Mouse (Mus musculus) forebrain, embryonic 13.5 days (tissue): ENCODE measurements around the gene Purb. TPM values are rescaled to one million over a fixed set of nuclear protein-coding genes. Genes with fewer than 3 reads are reported as not detected.
A peak's percentile ranks its signal among the peaks of the same experiment; 100 is the strongest.

Experiments
- ATAC-seq: fragments of 200-750 bp; cut with Nextera tagmentation; 2 replicates; pipeline ENCODE4 v1.8.0; 2017
- H3K27ac ChIP-seq: fragments of 300-500 bp; sonication (generic); 2 replicates; pipeline ENCODE4 v1.5.1; 2015; ENCODE audit warnings: inconsistent platforms, mild to moderate bottlenecking, moderate library complexity
- H3K27me3 ChIP-seq: fragments of 300-500 bp; sonication (generic); 2 replicates; pipeline ENCODE4 v1.6.1; 2015; ENCODE audit warnings: mild to moderate bottlenecking, inconsistent platforms
- H3K36me3 ChIP-seq: fragments of 300-500 bp; sonication (generic); 2 replicates; pipeline ENCODE4 v1.6.1; 2015; ENCODE audit warnings: mild to moderate bottlenecking, inconsistent platforms; ENCODE audit not compliant: poor library complexity, severe bottlenecking
- H3K4me1 ChIP-seq: fragments of 300-500 bp; sonication (generic); 2 replicates; pipeline ENCODE4 v1.6.1; 2015; ENCODE audit warnings: inconsistent platforms
- H3K4me2 ChIP-seq: fragments of 300-500 bp; sonication (generic); 2 replicates; pipeline ENCODE4 v1.6.1; 2015; ENCODE audit warnings: inconsistent platforms, mild to moderate bottlenecking, moderate library complexity
- H3K4me3 ChIP-seq: fragments of 300-500 bp; sonication (generic); 2 replicates; pipeline ENCODE4 v1.5.1; 2015; ENCODE audit warnings: mild to moderate bottlenecking, inconsistent platforms
- H3K9ac ChIP-seq: fragments of 300-500 bp; sonication (generic); 2 replicates; pipeline ENCODE4 v1.6.1; 2015; ENCODE audit warnings: mild to moderate bottlenecking, inconsistent platforms
- H3K9me3 ChIP-seq: fragments of 300-500 bp; sonication (generic); replicated peaks from 2 replicates; pipeline ENCODE4 v1.6.1; 2016; ENCODE audit warnings: inconsistent platforms
- WGBS: fragments of 180-500 bp; shearing (Covaris S2); methylation state at CpG from one replicate; pipeline ENCODE4 v1.1.7; 2015; 5-methylcytosine and 5-hydroxymethylcytosine counted together
- polyA plus RNA-seq: library from polyadenylated mRNA; unstranded; fragments of >200 nt; fragmentation: Nextera tagmentation; extraction: Ambion mirVana; gene quantifications from 2 replicates; pipeline ENCODE4 v1.2.1, GENCODE M21; 2015

Purb gene
- polyA plus RNA-seq: 13.9 and 14.8 TPM in 2 replicates

- H3K9ac ChIP-seq: peak within 1 kb of the TSS; percentile 97
- no peaks in the 10 kb centered on the region for H3K9me3 ChIP-seq
- ATAC-seq: peak; percentile 97
- no peaks in the 10 kb centered on the region for H3K27me3 ChIP-seq
- peak within 1 kb of the TSS; percentile 97 for H3K27ac ChIP-seq
- H3K4me2 ChIP-seq: peak within 1 kb of the TSS; percentile 93
- peak within 1 kb of the TSS; percentile 99 for H3K4me3 ChIP-seq
- H3K36me3 ChIP-seq: peaks cover 6% of the 10 kb centered on the region; the same call in 1 of the 2 replicates
- WGBS: 1% methylated on average over 51 of the region's 76 CpGs
- H3K4me1 ChIP-seq: peaks cover 34% of the 10 kb centered on the region
These were observed at the start of gene Purb for GRCm38 (mm10) chr11:6475867-6476484. Gene Purb (minus strand): TSS chr11:6475917.

GRCm38 (mm10) chr11:6525241-6525640, 49.5 kb upstream of the Purb start:
- H3K4me2 ChIP-seq: no peak overlapping the region
- H3K4me1 ChIP-seq: peaks cover 34% of the 10 kb centered on the region
- WGBS: 52% methylated on average over 1 of the region's 1 CpGs
- no peaks in the 10 kb centered on the region for H3K9me3 ChIP-seq
- H3K27ac ChIP-seq: no peak overlapping the region
- ATAC-seq: no peak
- no peak overlapping the region for H3K4me3 ChIP-seq
- no peaks in the 10 kb centered on the region for H3K27me3 ChIP-seq
- peaks cover 32% of the 10 kb centered on the region for H3K36me3 ChIP-seq
- H3K9ac ChIP-seq: no peak overlapping the region

GRCm38 (mm10) chr11:6524880-6525238, 49.1 kb upstream of the Purb start:
- no peaks in the 10 kb centered on the region for H3K9me3 ChIP-seq
- peak overlapping the region; percentile 16; the same call in 1 of the 2 replicates for H3K27ac ChIP-seq
- H3K27me3 ChIP-seq: no peaks in the 10 kb centered on the region
- H3K4me2 ChIP-seq: no peak overlapping the region
- no peak for ATAC-seq
- H3K4me3 ChIP-seq: no peak overlapping the region
- peaks cover 34% of the 10 kb centered on the region for H3K4me1 ChIP-seq
- no peak overlapping the region for H3K9ac ChIP-seq
- 88% methylated on average over 4 of the region's 4 CpGs for WGBS
- H3K36me3 ChIP-seq: peaks cover 32% of the 10 kb centered on the region

GRCm38 (mm10) chr11:6524165-6524879, 48.6 kb upstream of the Purb start:
- peaks cover 34% of the 10 kb centered on the region for H3K4me1 ChIP-seq
- H3K9ac ChIP-seq: no peak overlapping the region
- H3K27me3 ChIP-seq: no peaks in the 10 kb centered on the region
- no peak overlapping the region for H3K4me3 ChIP-seq
- H3K9me3 ChIP-seq: no peaks in the 10 kb centered on the region
- WGBS: 88% methylated on average over 8 of the region's 8 CpGs
- peaks cover 32% of the 10 kb centered on the region for H3K36me3 ChIP-seq
- no peak overlapping the region for H3K4me2 ChIP-seq
- no peak for ATAC-seq
- no peak overlapping the region for H3K27ac ChIP-seq

- Histone ChIP-seq H3K4me1 (peaks cover 29% of the 10 kb centered on the region), H3K27me3 (no peaks in the 10 kb centered on the region), H3K9ac (no peak overlapping the region), H3K27ac (no peak overlapping the region), H3K4me3 (no peak overlapping the region), H3K36me3 (peaks cover 32% of the 10 kb centered on the region), H3K9me3 (no peaks in the 10 kb centered on the region), H3K4me2 (no peak overlapping the region)
- WGBS: 74% methylated on average over 1 of the region's 1 CpGs
- ATAC-seq: no peak
These were observed 48.0 kb upstream of the Purb start for GRCm38 (mm10) chr11:6523662-6524088.

- Histone ChIP-seq H3K36me3 (peaks cover 32% of the 10 kb centered on the region), H3K4me1 (peaks cover 26% of the 10 kb centered on the region), H3K27ac (no peak overlapping the region), H3K4me2 (no peak overlapping the region), H3K9me3 (no peaks in the 10 kb centered on the region), H3K4me3 (no peak overlapping the region), H3K9ac (no peak overlapping the region), H3K27me3 (no peaks in the 10 kb centered on the region)
- ATAC-seq: no peak
- WGBS: 78% methylated on average over 9 of the region's 9 CpGs
These were observed 47.2 kb upstream of the Purb start for GRCm38 (mm10) chr11:6522782-6523525.

- 87% methylated on average over 7 of the region's 7 CpGs for WGBS
- H3K4me1 ChIP-seq: peaks cover 8% of the 10 kb centered on the region
- H3K27me3 ChIP-seq: no peaks in the 10 kb centered on the region
- H3K4me2 ChIP-seq: no peak within 1 kb of the TSS
- no peak within 1 kb of the TSS for H3K9ac ChIP-seq
- no peak within 1 kb of the TSS for H3K27ac ChIP-seq
- H3K4me3 ChIP-seq: no peak within 1 kb of the TSS
- H3K36me3 ChIP-seq: peaks cover 22% of the 10 kb centered on the region
- no peaks in the 10 kb centered on the region for H3K9me3 ChIP-seq
- ATAC-seq: no peak
These were observed 44.9 kb upstream of the Purb start, which contains the start of gene Myo1g for GRCm38 (mm10) chr11:6520507-6521173. Gene Myo1g (minus strand): TSS chr11:6520965.

- Histone ChIP-seq H3K36me3 (peaks cover 11% of the 10 kb centered on the region), H3K27me3 (no peaks in the 10 kb centered on the region), H3K4me2 (no peak overlapping the region), H3K9me3 (no peaks in the 10 kb centered on the region), H3K9ac (no peak overlapping the region), H3K4me3 (no peak overlapping the region), H3K4me1 (no peaks in the 10 kb centered on the region), H3K27ac (no peak overlapping the region)
- ATAC-seq: no peak
- 84% methylated on average over 11 of the region's 11 CpGs for WGBS
These were observed 43.8 kb upstream of the Purb start for GRCm38 (mm10) chr11:6519491-6520033.

- Histone ChIP-seq H3K27ac (no peak overlapping the region), H3K4me1 (no peaks in the 10 kb centered on the region)
- 42% methylated on average over 7 of the region's 7 CpGs for WGBS
These were observed 39.1 kb upstream of the Purb start for GRCm38 (mm10) chr11:6514837-6515236.

GRCm38 (mm10) chr11:6508269-6508876, 32.7 kb upstream of the Purb start:
- Histone ChIP-seq H3K4me2 (no peak overlapping the region), H3K27me3 (no peaks in the 10 kb centered on the region), H3K4me3 (no peak overlapping the region), H3K36me3 (no peaks in the 10 kb centered on the region), H3K9ac (no peak overlapping the region), H3K9me3 (no peaks in the 10 kb centered on the region), H3K27ac (no peak overlapping the region), H3K4me1 (no peaks in the 10 kb centered on the region)
- no peak for ATAC-seq
- 57% methylated on average over 1 of the region's 1 CpGs for WGBS

More at GRCm38 (mm10) chr11:6514837-6515236, 39.1 kb upstream of the Purb start:
- Histone ChIP-seq H3K36me3 (no peaks in the 10 kb centered on the region), H3K9me3 (no peaks in the 10 kb centered on the region), H3K4me2 (no peak overlapping the region), H3K9ac (no peak overlapping the region), H3K4me3 (no peak overlapping the region), H3K27me3 (no peaks in the 10 kb centered on the region)
- ATAC-seq: no peak

- H3K9ac ChIP-seq: no peak overlapping the region
- H3K27ac ChIP-seq: no peak overlapping the region
- ATAC-seq: no peak
- 88% methylated on average over 9 of the region's 9 CpGs for WGBS
- H3K27me3 ChIP-seq: no peaks in the 10 kb centered on the region
- H3K36me3 ChIP-seq: no peaks in the 10 kb centered on the region
- no peak overlapping the region for H3K4me3 ChIP-seq
- H3K4me2 ChIP-seq: no peak overlapping the region
- no peaks in the 10 kb centered on the region for H3K9me3 ChIP-seq
- H3K4me1 ChIP-seq: no peaks in the 10 kb centered on the region
These were observed 30.8 kb upstream of the Purb start for GRCm38 (mm10) chr11:6506516-6506915.
